Mouse (Mus musculus): ENCODE measurements at regions not wholly inside any gene's neighbourhood (a gene's known extent, or its start where the extent isn't known, plus 50 kb on each side); places are given as distances from the start of the nearest gene placed in this dataset.

- Histone ChIP-seq H3K9me3 (ENCODE audit: control insufficient read depth, low read length) (no peaks in the 10 kb centered on the region), H3K36me3 (ENCODE audit: control insufficient read depth, insufficient read depth, low read length) (no peaks in the 10 kb centered on the region), H3K27me3 (ENCODE audit: control insufficient read depth, insufficient read depth, low read length) (no peaks in the 10 kb centered on the region), H3K9ac (replicated peaks; ENCODE audit: low read depth, low read length) (no peak overlapping the region), H3K4me2 (ENCODE audit: low read depth, low read length) (no peak overlapping the region), H3K4me1 (ENCODE audit: control insufficient read depth, insufficient read depth, low read length) (no peaks in the 10 kb centered on the region), H3K4me3 (ENCODE audit: low read depth, low read length) (no peak overlapping the region), H3K27ac (ENCODE audit: low read depth, low read length) (no peak overlapping the region)
- 70% methylated on average over 8 of the region's 8 CpGs for WGBS
- ATAC-seq (ENCODE audit: low read depth) = no peak
Measured at GRCm38 (mm10) chr5:51072674-51073468, 494.7 kb downstream of the Ppargc1a start.

- Histone ChIP-seq H3K27ac (ENCODE audit: low read depth, low read length) (no peak overlapping the region), H3K4me3 (ENCODE audit: low read depth, low read length) (no peak overlapping the region), H3K36me3 (ENCODE audit: control insufficient read depth, insufficient read depth, low read length) (no peaks in the 10 kb centered on the region), H3K27me3 (ENCODE audit: control insufficient read depth, insufficient read depth, low read length) (no peaks in the 10 kb centered on the region), H3K4me2 (ENCODE audit: low read depth, low read length) (no peak overlapping the region), H3K9ac (replicated peaks; ENCODE audit: low read depth, low read length) (no peak overlapping the region), H3K4me1 (ENCODE audit: control insufficient read depth, insufficient read depth, low read length) (no peaks in the 10 kb centered on the region), H3K9me3 (ENCODE audit: control insufficient read depth, low read length) (no peaks in the 10 kb centered on the region)
- no peak for ATAC-seq (ENCODE audit: low read depth)
- 81% methylated on average over 2 of the region's 2 CpGs for WGBS
Measured at GRCm38 (mm10) chr5:51072146-51072545, 495.4 kb downstream of the Ppargc1a start.

- WGBS = 73% methylated on average over 1 of the region's 1 CpGs
- Histone ChIP-seq H3K36me3 (ENCODE audit: control insufficient read depth, insufficient read depth, low read length) (no peaks in the 10 kb centered on the region), H3K9me3 (ENCODE audit: control insufficient read depth, low read length) (no peaks in the 10 kb centered on the region), H3K4me1 (ENCODE audit: control insufficient read depth, insufficient read depth, low read length) (no peaks in the 10 kb centered on the region), H3K27ac (ENCODE audit: low read depth, low read length) (no peak overlapping the region), H3K4me3 (ENCODE audit: low read depth, low read length) (no peak overlapping the region), H3K9ac (replicated peaks; ENCODE audit: low read depth, low read length) (no peak overlapping the region), H3K4me2 (ENCODE audit: low read depth, low read length) (no peak overlapping the region), H3K27me3 (ENCODE audit: control insufficient read depth, insufficient read depth, low read length) (no peaks in the 10 kb centered on the region)
- no peak for ATAC-seq (ENCODE audit: low read depth)
Measured at GRCm38 (mm10) chr5:51069668-51070067, 497.9 kb downstream of the Ppargc1a start.

- Histone ChIP-seq H3K36me3 (ENCODE audit: control insufficient read depth, insufficient read depth, low read length) (no peaks in the 10 kb centered on the region), H3K9ac (replicated peaks; ENCODE audit: low read depth, low read length) (no peak overlapping the region), H3K27me3 (ENCODE audit: control insufficient read depth, insufficient read depth, low read length) (no peaks in the 10 kb centered on the region), H3K4me3 (ENCODE audit: low read depth, low read length) (no peak overlapping the region), H3K4me1 (ENCODE audit: control insufficient read depth, insufficient read depth, low read length) (no peaks in the 10 kb centered on the region), H3K27ac (ENCODE audit: low read depth, low read length) (no peak overlapping the region), H3K4me2 (ENCODE audit: low read depth, low read length) (no peak overlapping the region), H3K9me3 (ENCODE audit: control insufficient read depth, low read length) (no peaks in the 10 kb centered on the region)
- ATAC-seq (ENCODE audit: low read depth) = no peak
- 81% methylated on average over 2 of the region's 2 CpGs for WGBS
Measured at GRCm38 (mm10) chr5:51045872-51046271, 521.7 kb downstream of the Ppargc1a start.

- Histone ChIP-seq H3K36me3 (ENCODE audit: control insufficient read depth, insufficient read depth, low read length) (no peaks in the 10 kb centered on the region), H3K27me3 (ENCODE audit: control insufficient read depth, insufficient read depth, low read length) (no peaks in the 10 kb centered on the region), H3K27ac (ENCODE audit: low read depth, low read length) (no peak overlapping the region), H3K4me3 (ENCODE audit: low read depth, low read length) (no peak overlapping the region), H3K9me3 (ENCODE audit: control insufficient read depth, low read length) (no peaks in the 10 kb centered on the region), H3K9ac (replicated peaks; ENCODE audit: low read depth, low read length) (no peak overlapping the region), H3K4me1 (ENCODE audit: control insufficient read depth, insufficient read depth, low read length) (no peaks in the 10 kb centered on the region), H3K4me2 (ENCODE audit: low read depth, low read length) (no peak overlapping the region)
- WGBS = 89% methylated on average over 6 of the region's 6 CpGs
- ATAC-seq (ENCODE audit: low read depth) = no peak
Measured at GRCm38 (mm10) chr5:51041541-51042217, 525.8 kb downstream of the Ppargc1a start.

GRCm38 (mm10) chr5:51040926-51041325 lies 526.6 kb downstream of the Ppargc1a start:
- H3K9ac ChIP-seq (replicated peaks; ENCODE audit: low read depth, low read length) = no peak overlapping the region
- H3K27ac ChIP-seq (ENCODE audit: low read depth, low read length) = no peak overlapping the region
- no peaks in the 10 kb centered on the region for H3K4me1 ChIP-seq (ENCODE audit: control insufficient read depth, insufficient read depth, low read length)
- no peaks in the 10 kb centered on the region for H3K36me3 ChIP-seq (ENCODE audit: control insufficient read depth, insufficient read depth, low read length)
- no peaks in the 10 kb centered on the region for H3K9me3 ChIP-seq (ENCODE audit: control insufficient read depth, low read length)
- H3K4me3 ChIP-seq (ENCODE audit: low read depth, low read length) = no peak overlapping the region
- no peaks in the 10 kb centered on the region for H3K27me3 ChIP-seq (ENCODE audit: control insufficient read depth, insufficient read depth, low read length)
- ATAC-seq (ENCODE audit: low read depth) = no peak
- WGBS = 90% methylated on average over 6 of the region's 6 CpGs
- H3K4me2 ChIP-seq (ENCODE audit: low read depth, low read length) = no peak overlapping the region

GRCm38 (mm10) chr5:51040463-51040862 lies 527.1 kb downstream of the Ppargc1a start:
- Histone ChIP-seq H3K27me3 (ENCODE audit: control insufficient read depth, insufficient read depth, low read length) (no peaks in the 10 kb centered on the region), H3K4me3 (ENCODE audit: low read depth, low read length) (no peak overlapping the region), H3K4me2 (ENCODE audit: low read depth, low read length) (no peak overlapping the region), H3K36me3 (ENCODE audit: control insufficient read depth, insufficient read depth, low read length) (no peaks in the 10 kb centered on the region), H3K27ac (ENCODE audit: low read depth, low read length) (no peak overlapping the region), H3K4me1 (ENCODE audit: control insufficient read depth, insufficient read depth, low read length) (no peaks in the 10 kb centered on the region), H3K9me3 (ENCODE audit: control insufficient read depth, low read length) (no peaks in the 10 kb centered on the region), H3K9ac (replicated peaks; ENCODE audit: low read depth, low read length) (no peak overlapping the region)
- 86% methylated on average over 6 of the region's 6 CpGs for WGBS
- ATAC-seq (ENCODE audit: low read depth) = no peak

- WGBS = 87% methylated on average over 5 of the region's 5 CpGs
- no peak for ATAC-seq (ENCODE audit: low read depth)
- no peaks in the 10 kb centered on the region for H3K9me3 ChIP-seq (ENCODE audit: control insufficient read depth, low read length)
Measured at GRCm38 (mm10) chr5:51039713-51040178, 527.8 kb downstream of the Ppargc1a start.

GRCm38 (mm10) chr5:51036450-51036990 lies 531.0 kb downstream of the Ppargc1a start:
- H3K9ac ChIP-seq (replicated peaks; ENCODE audit: low read depth, low read length) = no peak overlapping the region
- H3K27me3 ChIP-seq (ENCODE audit: control insufficient read depth, insufficient read depth, low read length) = no peaks in the 10 kb centered on the region
- WGBS = 76% methylated on average over 2 of the region's 2 CpGs
- H3K9me3 ChIP-seq (ENCODE audit: control insufficient read depth, low read length) = no peaks in the 10 kb centered on the region
- no peak overlapping the region for H3K27ac ChIP-seq (ENCODE audit: low read depth, low read length)
- no peak for ATAC-seq (ENCODE audit: low read depth)
- H3K4me1 ChIP-seq (ENCODE audit: control insufficient read depth, insufficient read depth, low read length) = no peaks in the 10 kb centered on the region
- H3K4me2 ChIP-seq (ENCODE audit: low read depth, low read length) = no peak overlapping the region
- no peak overlapping the region for H3K4me3 ChIP-seq (ENCODE audit: low read depth, low read length)
- no peaks in the 10 kb centered on the region for H3K36me3 ChIP-seq (ENCODE audit: control insufficient read depth, insufficient read depth, low read length)

More at GRCm38 (mm10) chr5:51039713-51040178, 527.8 kb downstream of the Ppargc1a start:
- Histone ChIP-seq H3K27ac (ENCODE audit: low read depth, low read length) (no peak overlapping the region), H3K9ac (replicated peaks; ENCODE audit: low read depth, low read length) (no peak overlapping the region), H3K36me3 (ENCODE audit: control insufficient read depth, insufficient read depth, low read length) (no peaks in the 10 kb centered on the region), H3K4me2 (ENCODE audit: low read depth, low read length) (no peak overlapping the region), H3K27me3 (ENCODE audit: control insufficient read depth, insufficient read depth, low read length) (no peaks in the 10 kb centered on the region), H3K4me1 (ENCODE audit: control insufficient read depth, insufficient read depth, low read length) (no peaks in the 10 kb centered on the region), H3K4me3 (ENCODE audit: low read depth, low read length) (no peak overlapping the region)
